11 mouse cellular contexts compared by ENCODE assay signal in the genomic region with DNA sequence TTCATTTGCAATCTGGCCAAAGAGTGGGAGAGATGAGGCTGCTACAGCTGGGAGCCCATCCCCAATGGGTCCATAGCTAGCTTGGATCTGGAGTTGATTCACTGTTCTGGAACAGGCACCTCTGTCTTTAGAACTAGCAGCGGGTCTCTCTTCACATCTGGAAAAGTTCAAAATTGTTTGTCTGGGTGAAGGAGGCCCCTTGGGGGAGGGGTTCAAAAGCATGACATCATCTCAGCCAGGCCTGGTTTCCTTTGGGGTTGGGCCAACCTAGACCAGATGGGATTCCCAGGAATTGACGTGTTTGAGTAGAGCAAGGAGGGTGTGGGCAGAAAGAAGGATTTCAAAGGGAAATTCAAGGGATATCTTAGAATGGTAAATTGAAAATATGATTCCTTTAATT. TPM values are rescaled to one million over a fixed set of nuclear protein-coding genes. Genes with fewer than 3 reads are reported as not detected.
A peak's percentile ranks its signal among the peaks of the same experiment; 100 is the strongest.
DNase-seq lines count a peak whose midpoint lies in the region; ATAC-seq and TF ChIP-seq lines count a peak whose summit lies in the region.
"Had no signal": no experiment of that assay in that cellular context is flagged by ENCODE, and none has a peak within 500 bp of the region (broad histone marks: within the 10 kb centered on the region; RNA-seq: fewer than 3 reads in every experiment).

No protein-coding gene starts in this region.

- no peak for TF ChIP-seq EP300 in stomach, postnatal 0 days (optimal IDR thresholded peaks at IDR 0.05)

- no peaks in the 10 kb centered on the region for H3K27me3 ChIP-seq in stomach, postnatal 0 days (ENCODE audit: control insufficient read depth, insufficient read depth, low read length)
- H3K27me3 ChIP-seq in midbrain, embryonic 15.5 days (replicated peaks) = no peaks in the 10 kb centered on the region
- H3K27me3 ChIP-seq: CH12.LX had no signal

- H3K4me2 ChIP-seq in stomach, postnatal 0 days (replicated peaks; ENCODE audit: low read depth) = no peak overlapping the region
- no peak overlapping the region for H3K4me2 ChIP-seq in midbrain, embryonic 15.5 days

- H3K27ac ChIP-seq in stomach, postnatal 0 days (replicated peaks) = no peak overlapping the region
- no peak overlapping the region for H3K27ac ChIP-seq in midbrain, embryonic 15.5 days
- H3K27ac ChIP-seq: hindbrain, postnatal 0 days; liver, embryonic 14.5 days had no signal

- no peak for DNase-seq in frontal cortex, postnatal 10 days (ENCODE audit: low spot score in 2 of 2)
- peak; percentile 37 for DNase-seq in urinary bladder, postnatal 14 days (ENCODE audit: low spot score)
- no peak for DNase-seq in urinary bladder, adult 2 months (ENCODE audit: low spot score)
- peak; percentile 72 to 83 for DNase-seq in heart, postnatal 14 days
- DNase-seq in stomach, postnatal 0 days (ENCODE audit: low spot score) = no peak
- no peak for DNase-seq in spleen, postnatal 4 days (ENCODE audit: low spot score in 2 of 2)

- no peaks in the 10 kb centered on the region for H3K9me3 ChIP-seq in stomach, postnatal 0 days (ENCODE audit: control insufficient read depth, low read length)
- H3K9me3 ChIP-seq in midbrain, embryonic 15.5 days = no peaks in the 10 kb centered on the region

- H3K9ac ChIP-seq in stomach, postnatal 0 days (ENCODE audit: low read length) = no peak overlapping the region
- no peak overlapping the region for H3K9ac ChIP-seq in midbrain, embryonic 15.5 days
- H3K9ac ChIP-seq: liver, embryonic 14.5 days had no signal

- intact Hi-C loops in heart, postnatal 14 days (cut with DNase I) = no loop called here

- no peak overlapping the region for H3K4me3 ChIP-seq in stomach, postnatal 0 days (ENCODE audit: low read depth, low read length)
- no peak overlapping the region for H3K4me3 ChIP-seq in midbrain, embryonic 15.5 days

- no peak for TF ChIP-seq CTCF in stomach, postnatal 0 days (IDR thresholded peaks at IDR 0.05; ENCODE audit: low read depth)

- no peaks in the 10 kb centered on the region for H3K4me1 ChIP-seq in stomach, postnatal 0 days (replicated peaks; ENCODE audit: control insufficient read depth, insufficient read depth)
- H3K4me1 ChIP-seq in midbrain, embryonic 15.5 days = no peaks in the 10 kb centered on the region

- 36% methylated on average over 2 of the region's 2 CpGs for WGBS in stomach, postnatal 0 days
- WGBS in midbrain, embryonic 15.5 days = 81% methylated on average over 2 of the region's 2 CpGs

- ATAC-seq in frontal cortex, adult (ENCODE audit: low TSS enrichment) = peak; percentile 75
- ATAC-seq in stomach, postnatal 0 days (ENCODE audit: low FRiP score, low TSS enrichment) = peak; percentile 32; the same call in 1 of the 2 replicates
- no peak for ATAC-seq in midbrain, embryonic 15.5 days (replicated peaks)
- ATAC-seq: hindbrain, postnatal 0 days had no signal

- no peaks in the 10 kb centered on the region for H3K36me3 ChIP-seq in stomach, postnatal 0 days (ENCODE audit: control insufficient read depth, insufficient read depth, low read length)
- no peaks in the 10 kb centered on the region for H3K36me3 ChIP-seq in midbrain, embryonic 15.5 days (replicated peaks)

RNA-seq across cellular contexts. Expression of gene Cd34, which starts 6.8 kb away (rescaled TPM):
- polyA plus RNA-seq in urinary bladder, adult 2 months (2012; rRNA removed) = 234 and 240 TPM in 2 replicates
- total RNA-seq in heart, postnatal 14 days (2021) = 100 to 1,000 TPM; 187 to 190 TPM
- polyA plus RNA-seq in stomach, postnatal 0 days (2015; fragmentation: Nextera tagmentation; extraction: Ambion mirVana) = 49.9 and 54.8 TPM in 2 replicates
- 28.0 TPM in 2 replicates for polyA plus RNA-seq in midbrain, embryonic 15.5 days (2015; fragmentation: Nextera tagmentation; extraction: Ambion mirVana)
- total RNA-seq: CH12.LX had no signal

Comparison
In these comparisons a context has a peak if more than half of its experiments do, and no peak if none do; other contexts are left out.
1. DNase-seq: peak in urinary bladder, postnatal 14 days (single experiment) and heart, postnatal 14 days (2 of 2); none in frontal cortex, postnatal 10 days (0 of 2), urinary bladder, adult 2 months (single experiment), stomach, postnatal 0 days (single experiment) and spleen, postnatal 4 days (0 of 2).